Mouse (Mus musculus): ENCODE measurements around the gene Lmo7. TPM values are rescaled to one million over a fixed set of nuclear protein-coding genes. Genes with fewer than 3 reads are reported as not detected.

Lmo7 gene
- 1.5 and 1.8 TPM in 2 replicates for polyA plus RNA-seq (2015; fragmentation: Nextera tagmentation; extraction: Ambion mirVana)

DNA sequence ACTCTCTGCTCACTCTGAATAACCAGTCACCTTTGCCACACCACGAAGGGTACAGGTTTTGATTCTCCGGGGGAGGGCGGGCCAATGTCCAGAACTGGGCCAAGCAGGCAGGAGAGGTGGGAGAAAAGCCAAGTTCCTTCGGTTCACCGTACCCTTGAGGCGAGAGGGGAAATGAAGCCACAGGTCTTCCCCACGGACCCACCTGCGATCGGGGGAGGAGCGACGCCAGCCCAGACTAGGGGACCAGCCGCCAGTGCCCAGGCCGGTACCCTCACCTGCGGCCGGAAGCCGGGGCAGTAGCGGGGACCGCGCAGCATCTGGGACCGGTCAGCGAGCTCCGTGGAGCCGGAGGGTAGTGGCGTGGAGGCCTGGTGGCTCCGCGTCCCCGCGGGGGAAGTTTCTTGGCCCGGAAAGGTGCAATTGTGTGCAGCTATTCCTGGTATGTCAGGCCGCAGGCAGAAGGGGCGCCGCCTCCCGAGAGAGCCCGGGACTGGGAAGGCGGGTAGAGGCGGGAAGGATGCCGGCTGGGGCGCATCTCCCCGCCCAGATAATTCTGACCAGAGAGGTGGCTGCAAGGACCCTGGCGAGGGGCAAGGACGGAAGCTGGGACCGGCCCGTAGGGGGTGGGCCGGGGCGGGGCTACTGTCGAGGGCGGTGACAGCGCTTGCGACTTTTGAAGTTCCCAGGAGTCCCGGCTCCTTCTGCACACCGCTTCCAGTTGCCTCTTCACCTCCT lies at the start of gene Lmo7, which contains the start of gene Gm9922:
Gene Lmo7, plus strand, starts transcription at position 721 of the 735 bp plus-strand sequence.
Gene Gm9922, minus strand, starts transcription at position 578 of the 735 bp plus-strand sequence.

Other genes starting within 250 kb of the Lmo7 start
- gene Tbc1d4, start 120.8 kb upstream of the Lmo7 start, polyA plus RNA-seq (2015; fragmentation: Nextera tagmentation; extraction: Ambion mirVana): 5.4 and 6.0 TPM in 2 replicates
- 62.7 and 66.7 TPM in 2 replicates for gene Commd6, start 89.3 kb upstream of the Lmo7 start, polyA plus RNA-seq (2015; fragmentation: Nextera tagmentation; extraction: Ambion mirVana)
- 79.8 and 81.6 TPM in 2 replicates for gene Uchl3, start 76.0 kb upstream of the Lmo7 start, polyA plus RNA-seq (2015; fragmentation: Nextera tagmentation; extraction: Ambion mirVana)
- gene Gm9922, start 143 bp upstream of the Lmo7 start, polyA plus RNA-seq (2015; fragmentation: Nextera tagmentation; extraction: Ambion mirVana): 0.80 and 1.2 TPM in 2 replicates